8 mouse cellular contexts compared by ENCODE assay signal in the genomic region with DNA sequence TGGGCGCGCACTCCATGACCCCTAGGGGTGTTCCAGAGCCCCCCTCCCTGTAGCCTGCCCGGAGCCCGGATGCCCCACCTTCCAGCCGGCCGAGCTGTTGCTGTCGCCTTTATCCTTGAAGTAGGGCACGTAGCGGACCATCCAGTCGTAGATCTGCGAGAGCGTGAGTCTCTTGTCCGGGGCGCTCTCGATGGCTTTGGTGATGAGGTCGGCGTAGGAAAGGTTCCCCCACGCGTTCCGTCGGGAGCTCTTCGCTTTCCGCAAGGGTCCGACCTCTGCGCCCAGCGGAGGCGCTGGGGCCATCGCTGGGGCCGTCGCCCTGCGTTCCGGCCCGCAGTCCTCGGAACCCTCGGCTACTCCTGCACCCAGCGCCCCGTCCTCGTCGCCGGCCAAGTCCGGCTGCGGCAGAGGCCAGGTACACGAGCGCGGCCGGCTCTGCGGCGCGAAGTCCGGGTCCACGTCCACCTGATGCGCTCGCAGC. TPM values are rescaled to one million over a fixed set of nuclear protein-coding genes. Genes with fewer than 3 reads are reported as not detected.
DNase-seq lines count a peak whose midpoint lies in the region; ATAC-seq and TF ChIP-seq lines count a peak whose summit lies in the region.

No protein-coding gene starts in this region.

- DNase-seq in kidney, adult 11 months = no peak
- peak; percentile 45 for DNase-seq in adrenal gland, postnatal 14 days
- DNase-seq in limb, embryonic 14.5 days (ENCODE audit: low spot score) = no peak
- DNase-seq in urinary bladder, adult 2 months (ENCODE audit: low spot score) = no peak
- DNase-seq in left cerebral cortex, adult 18-20 months (ENCODE audit: low spot score in 2 of 2) = no peak

- peak overlapping the region; percentile 100 for H3K4me2 ChIP-seq in kidney, embryonic 14.5 days (replicated peaks; ENCODE audit: low read depth, low read length)
- peak overlapping the region; percentile 88 for H3K4me2 ChIP-seq in forebrain, embryonic 16.5 days (ENCODE audit: low read length)
- peak overlapping the region; percentile 100 for H3K4me2 ChIP-seq in limb, embryonic 14.5 days (replicated peaks; ENCODE audit: low read depth, low read length, severe bottlenecking)
- H3K4me2 ChIP-seq in neural tube, embryonic 14.5 days (ENCODE audit: low read depth, low read length) = peak overlapping the region; percentile 93

- peaks cover 21% of the 10 kb centered on the region; the same call in 1 of the 2 replicates for H3K4me1 ChIP-seq in kidney, embryonic 14.5 days (ENCODE audit: control insufficient read depth, insufficient read depth, low read length)
- H3K4me1 ChIP-seq in forebrain, embryonic 16.5 days (replicated peaks; ENCODE audit: control insufficient read depth, insufficient read depth, low read length) = peaks cover 44% of the 10 kb centered on the region
- peaks cover 20% of the 10 kb centered on the region for H3K4me1 ChIP-seq in limb, embryonic 14.5 days (ENCODE audit: control insufficient read depth, insufficient read depth, low read length)
- H3K4me1 ChIP-seq in neural tube, embryonic 14.5 days (ENCODE audit: control insufficient read depth, insufficient read depth, low read length) = peaks cover 30% of the 10 kb centered on the region

- WGBS in kidney, embryonic 14.5 days = under 1% methylated on average over 51 of the region's 53 CpGs
- under 1% methylated on average over 53 of the region's 53 CpGs for WGBS in forebrain, embryonic 16.5 days
- WGBS in limb, embryonic 14.5 days = 2% methylated on average over 53 of the region's 53 CpGs
- WGBS in neural tube, embryonic 14.5 days = 1% methylated on average over 51 of the region's 53 CpGs

- H3K27ac ChIP-seq in kidney, embryonic 14.5 days (ENCODE audit: low read depth, low read length) = no peak overlapping the region
- H3K27ac ChIP-seq in forebrain, embryonic 16.5 days (ENCODE audit: low read length) = peak overlapping the region; percentile 93
- H3K27ac ChIP-seq in limb, embryonic 14.5 days (replicated peaks; ENCODE audit: low read depth, low read length) = no peak overlapping the region
- peak overlapping the region; percentile 62; the same call in 1 of the 2 replicates for H3K27ac ChIP-seq in neural tube, embryonic 14.5 days (ENCODE audit: low read depth, low read length)

- H3K9me3 ChIP-seq in kidney, embryonic 14.5 days (ENCODE audit: control insufficient read depth, low read length) = no peaks in the 10 kb centered on the region
- H3K9me3 ChIP-seq in forebrain, embryonic 16.5 days (ENCODE audit: control insufficient read depth, low read length) = no peaks in the 10 kb centered on the region
- no peaks in the 10 kb centered on the region for H3K9me3 ChIP-seq in limb, embryonic 14.5 days (ENCODE audit: control insufficient read depth, low read length)
- H3K9me3 ChIP-seq in neural tube, embryonic 14.5 days (ENCODE audit: control insufficient read depth, low read length) = no peaks in the 10 kb centered on the region

- H3K9ac ChIP-seq in kidney, embryonic 14.5 days (ENCODE audit: low read depth, low read length) = peak overlapping the region; percentile 63
- peak overlapping the region; percentile 96 for H3K9ac ChIP-seq in forebrain, embryonic 16.5 days (replicated peaks; ENCODE audit: low read depth, low read length)
- peak overlapping the region; percentile 52 for H3K9ac ChIP-seq in limb, embryonic 14.5 days (ENCODE audit: low read depth, low read length, severe bottlenecking)
- peak overlapping the region; percentile 79 for H3K9ac ChIP-seq in neural tube, embryonic 14.5 days (replicated peaks; ENCODE audit: low read depth, low read length)

- no peak for TF ChIP-seq POLR2A in limb, embryonic 14.5 days (IDR thresholded peaks at IDR 0.05; ENCODE audit: borderline replicate concordance, extremely low read depth, insufficient read depth, insufficient read length)

- H3K36me3 ChIP-seq in kidney, embryonic 14.5 days (ENCODE audit: control insufficient read depth, insufficient read depth, low read length) = no peaks in the 10 kb centered on the region
- no peaks in the 10 kb centered on the region for H3K36me3 ChIP-seq in forebrain, embryonic 16.5 days (ENCODE audit: control insufficient read depth, insufficient read depth)
- no peaks in the 10 kb centered on the region for H3K36me3 ChIP-seq in limb, embryonic 14.5 days (ENCODE audit: control insufficient read depth, insufficient read depth, low read length)
- H3K36me3 ChIP-seq in neural tube, embryonic 14.5 days (ENCODE audit: control insufficient read depth, insufficient read depth, low read length) = no peaks in the 10 kb centered on the region

- peaks cover 50% of the 10 kb centered on the region for H3K27me3 ChIP-seq in kidney, embryonic 14.5 days (ENCODE audit: control insufficient read depth, insufficient read depth, low read length)
- H3K27me3 ChIP-seq in forebrain, embryonic 16.5 days (replicated peaks; ENCODE audit: control insufficient read depth, insufficient read depth, low read length) = no peaks in the 10 kb centered on the region
- H3K27me3 ChIP-seq in limb, embryonic 14.5 days (ENCODE audit: control insufficient read depth, insufficient read depth, low read length) = peaks cover 43% of the 10 kb centered on the region
- H3K27me3 ChIP-seq in neural tube, embryonic 14.5 days (ENCODE audit: control insufficient read depth, insufficient read depth, low read length) = peaks cover 2% of the 10 kb centered on the region

- ATAC-seq in kidney, embryonic 14.5 days (ENCODE audit: low FRiP score, low TSS enrichment) = no peak
- no peak for ATAC-seq in forebrain, embryonic 16.5 days
- ATAC-seq in limb, embryonic 14.5 days (ENCODE audit: low FRiP score, low read depth) = no peak
- ATAC-seq in neural tube, embryonic 14.5 days (ENCODE audit: low read depth) = no peak

- peak overlapping the region; percentile 65 for H3K4me3 ChIP-seq in kidney, embryonic 14.5 days (ENCODE audit: low read length)
- H3K4me3 ChIP-seq in forebrain, embryonic 16.5 days (replicated peaks; ENCODE audit: low read length) = peak overlapping the region; percentile 72
- peak overlapping the region; percentile 62 for H3K4me3 ChIP-seq in limb, embryonic 14.5 days (replicated peaks; ENCODE audit: low read length)
- peak overlapping the region; percentile 73 for H3K4me3 ChIP-seq in neural tube, embryonic 14.5 days (ENCODE audit: low read depth, low read length)

RNA-seq across cellular contexts. Expression of a gene that starts 0.3 kb away (rescaled TPM):
- polyA plus RNA-seq in kidney, embryonic 14.5 days (2014; fragmentation: Nextera tagmentation; extraction: Ambion mirVana) = 0.15 and 0.23 TPM in 2 replicates
- 1.4 and 1.9 TPM in 2 replicates for total RNA-seq in adrenal gland, postnatal 14 days (2021)
- polyA plus RNA-seq in forebrain, embryonic 16.5 days (2015; fragmentation: Nextera tagmentation; extraction: Ambion mirVana) = 3.6 and 3.7 TPM in 2 replicates
- polyA plus RNA-seq in limb, embryonic 14.5 days (2012; rRNA removed) = 2.0 and 2.8 TPM in 2 replicates
- 0.29 and 0.48 TPM in 2 replicates for polyA plus RNA-seq in limb, embryonic 14.5 days (2014; fragmentation: Nextera tagmentation; extraction: Ambion mirVana)
- polyA plus RNA-seq in neural tube, embryonic 14.5 days (2014; fragmentation: Nextera tagmentation; extraction: Ambion mirVana) = 0.85 and 1.1 TPM in 2 replicates
- polyA plus RNA-seq in urinary bladder, adult 2 months (2012; rRNA removed) = 2.2 and 2.6 TPM in 2 replicates
- total RNA-seq in left cerebral cortex, adult 18-20 months (2021) = 10 to 100 TPM; 13.2 to 17.9 TPM

Comparison
In these comparisons a context has a peak if more than half of its experiments do, and no peak if none do; other contexts are left out.
1. H3K27ac ChIP-seq: peak in forebrain, embryonic 16.5 days (single experiment) and neural tube, embryonic 14.5 days (single experiment); none in kidney, embryonic 14.5 days (single experiment) and limb, embryonic 14.5 days (single experiment).
2. Peak in every context shown above with its lines, with median percentiles within 50 percentile points of each other: H3K4me2 ChIP-seq, H3K4me3 ChIP-seq and H3K9ac ChIP-seq.